Mouse (Mus musculus): ENCODE data around the gene Abcg5. TPM values are rescaled to one million over a fixed set of nuclear protein-coding genes. Genes with fewer than 3 reads are reported as not detected.

Abcg5 gene
- total RNA-seq, 2 experiments from 2014 or later, result not detected

- ATAC-seq (replicated peaks; ENCODE audit: low FRiP score, poor library complexity, severe bottlenecking), result no peak
Observed at GRCm38 (mm10) chr17:84620610-84621009, 62.2 kb downstream of the Abcg5 start.

GRCm38 (mm10) chr17:84620076-84620475, 62.7 kb downstream of the Abcg5 start:
- no peak for ATAC-seq (replicated peaks; ENCODE audit: low FRiP score, poor library complexity, severe bottlenecking)

- ATAC-seq (replicated peaks; ENCODE audit: low FRiP score, poor library complexity, severe bottlenecking), result no peak
Observed at GRCm38 (mm10) chr17:84619112-84619511, 63.7 kb downstream of the Abcg5 start.

- ATAC-seq (replicated peaks; ENCODE audit: low FRiP score, poor library complexity, severe bottlenecking), result no peak
Observed at GRCm38 (mm10) chr17:84617953-84618352, 64.9 kb downstream of the Abcg5 start.

GRCm38 (mm10) chr17:84616526-84617074, 66.2 kb downstream of the Abcg5 start:
- no peak for ATAC-seq (replicated peaks; ENCODE audit: low FRiP score, poor library complexity, severe bottlenecking)

- ATAC-seq (replicated peaks; ENCODE audit: low FRiP score, poor library complexity, severe bottlenecking), result no peak
Observed at GRCm38 (mm10) chr17:84615811-84616210, 67.0 kb downstream of the Abcg5 start.

- ATAC-seq (replicated peaks; ENCODE audit: low FRiP score, poor library complexity, severe bottlenecking), result no peak
Observed at GRCm38 (mm10) chr17:84611971-84612370, 70.8 kb downstream of the Abcg5 start.

GRCm38 (mm10) chr17:84611500-84611899, 71.3 kb downstream of the Abcg5 start:
- no peak for ATAC-seq (replicated peaks; ENCODE audit: low FRiP score, poor library complexity, severe bottlenecking)

GRCm38 (mm10) chr17:84608606-84609005, 74.2 kb downstream of the Abcg5 start:
- ATAC-seq (replicated peaks; ENCODE audit: low FRiP score, poor library complexity, severe bottlenecking), result no peak

Other genes starting within 250 kb of the Abcg5 start
- gene Thada, start 216.8 kb downstream of the Abcg5 start, total RNA-seq (2015; ENCODE audit: low replicate concordance), result 5.9 and 7.7 TPM in 2 replicates
- 5.4 and 7.4 TPM in 2 replicates for gene Thada, start 216.8 kb downstream of the Abcg5 start, total RNA-seq (2017; ENCODE audit: low replicate concordance)
- gene Plekhh2, start 171.1 kb downstream of the Abcg5 start, total RNA-seq (2015; ENCODE audit: low replicate concordance), result not detected in 2 replicates
- not detected in 2 replicates for gene Plekhh2, start 171.1 kb downstream of the Abcg5 start, total RNA-seq (2017; ENCODE audit: low replicate concordance)
- 1.5 TPM in 1 of 2 replicates, not detected in the other for gene Dync2li1, start 56.5 kb downstream of the Abcg5 start, total RNA-seq (2015; ENCODE audit: low replicate concordance)
- 2.1 and 3.1 TPM in 2 replicates for gene Dync2li1, start 56.5 kb downstream of the Abcg5 start, total RNA-seq (2017; ENCODE audit: low replicate concordance)
- not detected in 2 replicates for gene Abcg8, start 6.7 kb downstream of the Abcg5 start, total RNA-seq (2015; ENCODE audit: low replicate concordance)
- gene Abcg8, start 6.7 kb downstream of the Abcg5 start, total RNA-seq (2017; ENCODE audit: low replicate concordance), result not detected in 2 replicates
- gene Lrpprc, start 107.8 kb upstream of the Abcg5 start, total RNA-seq (2015; ENCODE audit: low replicate concordance), result 36.4 and 60.1 TPM in 2 replicates
- gene Lrpprc, start 107.8 kb upstream of the Abcg5 start, total RNA-seq (2017; ENCODE audit: low replicate concordance), result 74.5 and 116 TPM in 2 replicates

Measured in erythroblast, adult 5-6 weeks (primary cell).